Mouse (Mus musculus) liver, embryonic 13.5 days (tissue): Measurements from ENCODE around the gene Sorcs2. TPM values are rescaled to one million over a fixed set of nuclear protein-coding genes. Genes with fewer than 3 reads are reported as not detected.
A peak's percentile ranks its signal among the peaks of the same experiment; 100 is the strongest.
"Not testable (repeated sequence)": the region's sequence is repeated elsewhere in the genome, so short reads cannot be mapped to it uniquely, and the experiment has no call there.

ENCODE experiments used
- ATAC-seq: fragments of 200-750 bp; cut with Nextera tagmentation; 2 replicates; pipeline ENCODE4 v1.8.0; 2017; ENCODE audit warnings: low read depth, mild to moderate bottlenecking, moderate number of reproducible peaks, moderate library complexity
- DNase-seq: peaks from one replicate; pipeline ENCODE4 v3.0.0; 2022
- H3K27ac ChIP-seq: fragments of 300-500 bp; sonication (generic); 2 replicates; pipeline ENCODE4 v1.5.1; 2015; ENCODE audit warnings: moderate library complexity, mild to moderate bottlenecking, inconsistent platforms
- H3K27me3 ChIP-seq: fragments of 300-500 bp; sonication (generic); 2 replicates; pipeline ENCODE4 v1.6.1; 2015; ENCODE audit warnings: mild to moderate bottlenecking, inconsistent platforms
- H3K36me3 ChIP-seq: fragments of 300-500 bp; sonication (generic); 2 replicates; pipeline ENCODE4 v1.6.1; 2015; ENCODE audit warnings: mild to moderate bottlenecking, inconsistent platforms
- H3K4me1 ChIP-seq: fragments of 300-500 bp; sonication (generic); replicated peaks from 2 replicates; pipeline ENCODE4 v1.6.1; 2015; ENCODE audit warnings: inconsistent platforms
- H3K4me2 ChIP-seq: fragments of 300-500 bp; sonication (generic); 2 replicates; pipeline ENCODE4 v1.6.1; 2015; ENCODE audit warnings: inconsistent platforms, mild to moderate bottlenecking, moderate library complexity
- H3K4me3 ChIP-seq: fragments of 300-500 bp; sonication (generic); replicated peaks from 2 replicates; pipeline ENCODE4 v1.5.1; 2015; ENCODE audit warnings: mild to moderate bottlenecking, inconsistent platforms
- H3K9ac ChIP-seq: fragments of 300-500 bp; sonication (generic); 2 replicates; pipeline ENCODE4 v1.6.1; 2015; ENCODE audit warnings: mild to moderate bottlenecking, inconsistent platforms
- H3K9me3 ChIP-seq: fragments of 300-500 bp; sonication (generic); replicated peaks from 2 replicates; pipeline ENCODE4 v1.6.1; 2016; ENCODE audit warnings: inconsistent platforms
- WGBS: fragments of 180-500 bp; shearing (Covaris S2); methylation state at CpG from one replicate; pipeline ENCODE4 v1.1.7; 2015; ENCODE audit not compliant: insufficient replicate concordance; 5-methylcytosine and 5-hydroxymethylcytosine counted together
- polyA plus RNA-seq: library from polyadenylated mRNA; unstranded; fragments of >200 nt; fragmentation: Nextera tagmentation; extraction: Ambion mirVana; gene quantifications from 2 replicates; pipeline ENCODE4 v1.2.1, GENCODE M21; 2015

The Sorcs2 gene
- polyA plus RNA-seq, 1 experiment from 2014 or later = 0.47 TPM

DNA sequence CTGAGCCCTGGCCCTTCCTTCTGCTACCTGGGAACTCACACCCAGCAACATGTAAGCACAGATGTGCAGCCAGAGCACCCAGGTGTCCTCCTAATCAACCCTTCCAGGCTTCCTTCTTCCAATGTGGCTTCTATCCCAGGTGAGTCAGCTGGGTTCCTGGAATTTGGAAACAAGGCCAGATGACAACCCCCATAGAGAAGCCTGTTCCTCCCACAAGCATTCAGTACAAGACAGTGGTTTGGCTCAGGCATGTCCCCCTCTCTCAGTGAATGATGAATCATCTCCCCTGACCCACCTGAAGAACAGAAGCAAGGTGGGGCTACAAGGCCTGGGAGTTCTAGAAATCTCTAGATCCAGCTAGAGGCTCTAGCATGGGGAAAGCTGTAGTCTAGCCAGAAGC, 24.8 kb upstream of the Sorcs2 start:
- Histone ChIP-seq H3K4me1 (no peaks in the 10 kb centered on the region), H3K4me3 (no peak overlapping the region), H3K27ac (no peak overlapping the region), H3K9me3 (no peaks in the 10 kb centered on the region), H3K9ac (no peak overlapping the region), H3K36me3 (no peaks in the 10 kb centered on the region), H3K27me3 (no peaks in the 10 kb centered on the region), H3K4me2 (no peak overlapping the region)
- ATAC-seq (no peak), DNase-seq (no peak)

DNA sequence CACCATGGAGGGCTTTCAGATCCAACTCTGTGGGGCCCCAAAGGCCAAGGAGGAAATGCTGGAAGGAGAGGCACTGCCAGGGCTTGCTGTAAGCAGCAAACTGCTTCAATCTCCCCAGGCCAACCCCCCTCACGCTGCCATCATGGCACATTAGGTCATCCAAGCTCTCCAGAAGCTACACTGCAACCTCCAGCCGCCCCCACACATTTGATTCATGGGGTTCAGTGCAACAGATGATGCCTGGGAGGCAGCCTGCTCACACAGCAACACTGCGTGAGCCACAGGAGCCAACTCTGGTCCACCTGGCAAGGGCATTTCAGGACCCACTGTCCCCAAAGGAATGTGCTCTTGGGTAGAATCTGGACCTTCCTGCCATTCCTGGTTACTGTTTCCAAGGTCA, 21.9 kb upstream of the Sorcs2 start:
- no peak overlapping the region for H3K9ac ChIP-seq
- no peak overlapping the region for H3K4me2 ChIP-seq
- no peaks in the 10 kb centered on the region for H3K9me3 ChIP-seq
- H3K4me3 ChIP-seq = no peak overlapping the region
- H3K4me1 ChIP-seq = no peaks in the 10 kb centered on the region
- WGBS = 36% methylated on average over 3 of the region's 3 CpGs
- no peaks in the 10 kb centered on the region for H3K36me3 ChIP-seq
- no peak overlapping the region for H3K27ac ChIP-seq
- ATAC-seq = no peak
- DNase-seq = no peak
- H3K27me3 ChIP-seq = no peaks in the 10 kb centered on the region

DNA sequence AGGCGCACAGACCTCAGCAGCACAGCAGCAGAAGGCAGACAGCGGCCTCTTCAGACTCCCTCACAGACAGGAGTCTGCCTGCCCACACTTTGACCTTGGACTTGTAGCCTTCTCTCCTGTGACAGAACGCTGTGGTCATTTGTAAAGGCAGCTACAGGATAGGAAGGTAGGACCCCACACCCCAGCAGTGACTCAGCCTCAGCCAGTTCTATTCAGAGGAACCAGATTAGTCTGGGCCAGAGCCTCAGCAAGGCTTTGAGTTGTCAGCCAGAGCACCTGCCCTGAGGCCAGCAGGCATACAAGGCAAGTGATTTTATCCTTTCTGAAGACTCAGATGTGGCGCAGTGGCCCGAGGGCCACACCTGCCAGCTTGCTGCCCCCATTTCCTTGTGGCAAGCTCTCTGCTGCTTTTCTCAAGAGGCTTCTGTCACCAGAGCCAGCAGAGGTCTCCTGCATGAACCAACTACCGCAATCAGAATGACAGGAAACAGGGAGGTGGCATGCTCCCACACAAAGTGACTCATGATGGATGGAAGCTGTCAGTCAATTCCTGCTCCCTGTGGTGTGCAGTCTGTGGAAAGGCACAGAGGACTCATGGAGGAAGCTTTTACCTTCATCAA, 16.9 kb upstream of the Sorcs2 start:
- WGBS = 35% methylated on average over 6 of the region's 6 CpGs
- no peaks in the 10 kb centered on the region for H3K4me1 ChIP-seq
- H3K9me3 ChIP-seq = no peaks in the 10 kb centered on the region
- H3K4me3 ChIP-seq = no peak overlapping the region
- H3K27me3 ChIP-seq = no peaks in the 10 kb centered on the region
- H3K27ac ChIP-seq = no peak overlapping the region
- ATAC-seq = no peak
- no peak for DNase-seq
- no peaks in the 10 kb centered on the region for H3K36me3 ChIP-seq
- no peak overlapping the region for H3K9ac ChIP-seq
- no peak overlapping the region for H3K4me2 ChIP-seq

DNA sequence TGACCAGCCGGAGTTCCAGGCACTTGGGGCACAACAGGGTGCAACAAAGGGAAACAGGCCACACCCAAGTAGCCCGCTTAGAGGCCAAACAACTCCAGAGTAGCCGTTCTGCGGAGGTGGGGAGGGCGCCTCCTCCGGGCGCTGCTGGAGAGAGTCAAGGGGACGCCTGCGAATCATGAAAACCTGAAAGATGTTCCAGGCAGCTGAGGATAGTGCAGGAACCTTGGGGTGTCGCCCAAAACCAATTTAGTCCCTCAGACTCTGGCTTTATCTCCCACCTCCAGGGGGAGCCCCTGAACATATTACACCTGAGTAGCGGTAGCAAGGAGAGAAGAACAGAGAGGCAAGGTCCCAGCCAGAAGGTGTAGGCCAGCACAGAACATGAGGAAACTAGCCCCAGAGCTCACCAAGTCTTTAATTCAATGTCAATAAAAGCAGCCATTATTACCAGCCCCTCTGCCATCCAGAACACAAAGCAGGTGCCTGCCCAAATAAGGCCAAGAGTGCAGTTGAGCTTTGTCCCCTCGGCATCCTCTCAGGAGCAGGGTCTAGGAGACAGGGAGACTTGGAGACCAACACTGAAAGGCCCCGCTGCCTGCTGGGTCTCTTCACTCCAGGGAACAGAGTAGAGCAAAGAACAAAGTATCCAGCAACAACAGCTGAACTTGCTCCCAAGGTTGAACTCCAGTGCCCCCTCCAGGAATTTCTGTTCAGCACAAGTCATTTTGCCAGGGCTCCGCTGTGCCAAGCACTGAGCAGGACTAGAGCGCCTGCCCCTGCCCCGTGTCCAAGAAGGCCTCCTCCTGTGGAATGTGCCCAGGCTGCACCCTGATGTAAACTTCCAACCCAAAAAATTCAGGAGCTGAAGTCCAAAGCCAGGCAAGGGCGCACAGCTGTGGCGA, 775 bp upstream of the Sorcs2 start:
- H3K27me3 ChIP-seq = peaks cover 46% of the 10 kb centered on the region
- no peak overlapping the region for H3K27ac ChIP-seq
- H3K4me3 ChIP-seq = no peak overlapping the region
- DNase-seq (no peak), ATAC-seq (no peak)
- H3K36me3 ChIP-seq = no peaks in the 10 kb centered on the region
- H3K9me3 ChIP-seq = no peaks in the 10 kb centered on the region
- peaks cover 5% of the 10 kb centered on the region; the same call in 1 of the 2 replicates for H3K4me1 ChIP-seq
- H3K4me2 ChIP-seq = no peak overlapping the region
- WGBS = 12% methylated on average over 18 of the region's 18 CpGs
- H3K9ac ChIP-seq = no peak overlapping the region

DNA sequence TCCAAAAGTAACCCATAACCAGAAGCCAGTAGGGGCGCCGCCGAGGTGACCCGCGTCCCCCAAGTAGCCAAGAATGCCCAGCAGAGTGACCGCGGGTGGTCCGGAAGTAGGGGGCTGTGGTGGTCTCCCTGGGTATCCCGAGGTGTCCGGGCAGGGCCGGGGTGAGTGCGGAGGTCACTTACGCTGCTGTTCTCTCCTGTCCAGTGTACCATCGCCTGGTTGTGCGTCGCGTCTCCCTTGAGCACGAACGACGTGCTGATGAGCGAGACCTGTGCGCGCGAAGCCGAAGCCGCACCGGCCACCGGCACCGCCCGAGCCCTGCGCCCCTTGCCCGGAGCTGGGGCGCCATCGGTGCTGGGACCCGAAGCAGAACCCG, 567 bp downstream of the Sorcs2 start:
- no peaks in the 10 kb centered on the region for H3K9me3 ChIP-seq
- H3K27ac ChIP-seq = no peak overlapping the region
- peak overlapping the region; percentile 52 for H3K4me3 ChIP-seq
- ATAC-seq = no peak
- peak overlapping the region; percentile 73 for H3K4me2 ChIP-seq
- no peak for DNase-seq
- H3K9ac ChIP-seq = peak overlapping the region; percentile 43
- H3K27me3 ChIP-seq = peaks cover 52% of the 10 kb centered on the region
- 1% methylated on average over 36 of the region's 36 CpGs for WGBS
- H3K36me3 ChIP-seq = no peaks in the 10 kb centered on the region
- H3K4me1 ChIP-seq = peaks cover 5% of the 10 kb centered on the region; the same call in 1 of the 2 replicates

DNA sequence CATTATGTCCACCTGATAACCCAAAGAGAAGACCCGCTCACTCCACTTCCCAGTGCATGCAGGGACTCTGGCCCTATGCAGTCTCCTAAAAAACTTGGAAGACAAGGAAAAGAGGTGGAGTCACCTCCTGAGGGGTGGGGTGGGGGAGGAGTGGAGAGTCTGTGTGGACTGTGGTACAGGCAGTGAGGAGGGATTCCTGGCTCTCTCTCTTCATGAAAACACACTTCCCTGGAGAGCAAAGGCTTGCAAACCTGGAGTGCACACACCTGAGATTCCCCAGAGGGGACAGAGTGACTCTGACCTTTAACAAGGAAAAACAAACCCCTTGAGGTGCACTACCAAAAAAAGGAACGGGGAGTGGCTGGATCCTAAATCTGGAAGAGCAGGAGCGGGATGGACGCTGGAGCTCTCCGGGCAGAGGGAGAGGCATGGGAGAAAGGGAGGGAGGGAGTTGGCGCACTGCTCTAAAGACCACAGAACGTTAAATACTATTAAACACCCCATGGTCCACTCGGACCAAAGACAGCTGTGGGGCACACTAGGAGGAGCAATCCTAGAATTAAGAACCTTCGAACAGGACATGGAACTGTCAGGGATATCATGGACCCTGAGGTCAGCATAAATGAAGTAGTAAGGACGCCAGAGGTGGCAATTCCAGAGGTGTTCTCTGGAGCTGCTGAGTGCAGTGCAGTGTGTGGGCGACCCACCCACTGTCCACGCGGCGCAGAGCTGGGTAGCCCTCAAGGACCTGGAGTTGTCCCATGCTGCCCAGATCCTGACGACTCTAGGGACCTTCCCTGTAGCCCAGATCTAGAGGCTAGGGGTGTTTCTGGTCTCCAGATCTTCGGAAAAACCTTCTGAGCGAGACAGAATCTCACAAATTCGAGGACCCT, 1.2 kb downstream of the Sorcs2 start:
- Histone ChIP-seq H3K9ac (peak overlapping the region; percentile 43; the same call in 1 of the 2 replicates), H3K9me3 (no peaks in the 10 kb centered on the region), H3K36me3 (no peaks in the 10 kb centered on the region), H3K27ac (no peak overlapping the region), H3K4me2 (peak overlapping the region; percentile 73), H3K27me3 (peaks cover 52% of the 10 kb centered on the region), H3K4me3 (peak overlapping the region; percentile 52), H3K4me1 (peaks cover 5% of the 10 kb centered on the region; the same call in 1 of the 2 replicates)
- DNase-seq = no peak
- 10% methylated on average over 18 of the region's 18 CpGs for WGBS
- no peak for ATAC-seq

DNA sequence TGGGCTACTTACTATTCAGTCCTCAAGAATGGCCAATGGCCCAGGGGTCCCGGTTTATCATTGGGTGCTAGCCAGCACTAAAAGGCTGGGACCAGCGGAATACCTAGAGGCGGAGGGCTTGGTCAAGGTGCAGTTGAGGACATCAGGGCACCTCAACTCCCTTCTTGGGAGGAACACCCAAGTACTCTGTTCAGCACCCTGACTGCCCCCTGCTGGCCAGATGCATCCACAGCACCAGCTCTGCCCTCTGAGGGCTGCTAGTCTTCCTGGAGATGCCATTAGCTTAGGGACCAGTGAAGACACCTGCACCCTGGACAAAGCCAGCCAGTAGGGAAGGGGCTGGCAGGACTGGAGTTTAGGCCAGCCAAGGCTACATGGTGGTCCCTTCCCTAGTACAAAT, 1.9 kb downstream of the Sorcs2 start:
- Histone ChIP-seq H3K4me2 (no peak overlapping the region), H3K4me3 (no peak overlapping the region), H3K9ac (no peak overlapping the region), H3K9me3 (no peaks in the 10 kb centered on the region), H3K27ac (no peak overlapping the region), H3K36me3 (no peaks in the 10 kb centered on the region), H3K4me1 (peaks cover 5% of the 10 kb centered on the region; the same call in 1 of the 2 replicates), H3K27me3 (peaks cover 52% of the 10 kb centered on the region)
- DNase-seq (peak; percentile 34), ATAC-seq (no peak)
- WGBS = 55% methylated on average over 3 of the region's 3 CpGs

DNA sequence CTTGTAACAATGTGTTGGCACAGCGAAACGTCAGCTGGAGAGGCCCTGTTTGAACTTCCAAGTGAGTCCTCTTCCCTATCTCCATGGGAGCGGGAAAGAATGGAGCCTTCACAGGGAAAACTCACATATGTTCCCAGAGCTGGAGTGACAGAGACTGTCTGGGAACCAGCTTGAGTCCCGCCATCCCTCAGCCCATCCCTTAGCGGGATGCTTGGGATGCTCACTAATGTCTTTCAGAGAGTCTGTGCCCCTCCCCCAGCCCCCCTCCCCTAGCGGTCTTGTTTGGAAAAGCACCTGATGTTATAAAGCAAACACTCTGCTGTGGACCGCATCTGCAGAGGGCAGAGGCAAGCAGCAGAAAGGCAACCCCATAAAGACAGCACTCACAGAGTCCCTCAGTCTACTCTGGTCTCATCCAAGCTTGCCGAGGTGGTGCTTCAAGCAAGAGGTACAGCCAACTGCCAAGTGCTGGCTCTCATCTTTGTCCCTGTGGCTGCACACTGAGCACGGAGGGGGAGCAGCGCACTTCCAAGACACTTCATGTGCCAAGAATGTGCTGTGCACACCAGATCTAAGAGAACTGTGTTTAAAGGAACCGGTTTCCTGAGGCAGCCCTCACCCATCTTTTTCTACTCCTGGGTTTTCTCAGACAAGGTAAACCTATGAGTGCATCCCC, 3.0 kb downstream of the Sorcs2 start:
- H3K9ac ChIP-seq = no peak overlapping the region
- peaks cover 52% of the 10 kb centered on the region for H3K27me3 ChIP-seq
- DNase-seq (no peak), ATAC-seq (no peak)
- H3K4me1 ChIP-seq = peaks cover 13% of the 10 kb centered on the region
- H3K27ac ChIP-seq = no peak overlapping the region
- no peaks in the 10 kb centered on the region for H3K36me3 ChIP-seq
- no peaks in the 10 kb centered on the region for H3K9me3 ChIP-seq
- no peak overlapping the region for H3K4me3 ChIP-seq
- 45% methylated on average over 11 of the region's 11 CpGs for WGBS
- no peak overlapping the region for H3K4me2 ChIP-seq

DNA sequence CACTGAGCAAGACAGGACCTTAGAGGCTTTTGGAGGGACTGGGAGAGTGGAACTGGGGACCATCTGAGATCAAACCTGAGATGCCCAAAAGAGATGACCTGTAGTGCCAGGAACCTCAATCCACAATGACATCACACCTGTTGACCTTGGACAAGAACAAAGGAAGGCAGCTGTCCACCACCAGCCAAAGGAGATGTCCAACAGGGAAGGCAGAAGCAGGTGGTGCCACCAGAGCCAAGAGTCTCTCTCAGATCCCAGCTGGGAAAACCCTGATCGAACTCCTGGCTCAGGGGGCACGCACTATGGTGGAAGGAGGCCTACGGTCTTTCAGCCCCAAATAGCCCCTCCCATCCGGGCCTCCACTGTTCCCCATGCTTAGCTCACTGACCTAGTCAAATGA, 6.2 kb downstream of the Sorcs2 start:
- H3K9me3 ChIP-seq = no peaks in the 10 kb centered on the region
- no peak overlapping the region for H3K4me3 ChIP-seq
- ATAC-seq (no peak), DNase-seq (no peak)
- peaks cover 11% of the 10 kb centered on the region for H3K4me1 ChIP-seq
- no peak overlapping the region for H3K4me2 ChIP-seq
- 71% methylated on average over 4 of the region's 4 CpGs for WGBS
- H3K27ac ChIP-seq = no peak overlapping the region
- H3K9ac ChIP-seq = no peak overlapping the region
- H3K36me3 ChIP-seq = no peaks in the 10 kb centered on the region
- peaks cover 22% of the 10 kb centered on the region for H3K27me3 ChIP-seq

DNA sequence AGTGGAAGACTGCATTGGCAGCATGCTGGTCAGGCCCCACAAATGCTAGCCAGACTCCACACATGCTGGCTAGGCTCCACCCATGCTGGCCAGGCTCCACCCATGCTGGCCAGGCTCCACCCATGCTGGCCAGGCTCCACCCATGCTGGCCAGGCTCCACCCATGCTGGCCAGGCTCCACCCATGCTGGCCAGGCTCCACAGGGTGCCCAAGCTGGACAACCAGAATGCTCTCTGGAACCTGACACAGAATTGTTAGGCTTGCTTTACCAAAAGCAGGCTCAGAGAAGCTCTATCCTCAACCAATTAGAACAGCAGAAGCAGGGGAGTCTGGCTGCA, 7.4 kb downstream of the Sorcs2 start:
- H3K9ac ChIP-seq, H3K4me3 ChIP-seq, H3K4me2 ChIP-seq, ATAC-seq, H3K36me3 ChIP-seq, H3K9me3 ChIP-seq, DNase-seq, H3K27ac ChIP-seq: not testable (repeated sequence)
- peaks cover 11% of the 10 kb centered on the region for H3K4me1 ChIP-seq
- H3K27me3 ChIP-seq = peaks cover 12% of the 10 kb centered on the region; the same call in 1 of the 2 replicates
